Mouse (Mus musculus): ENCODE measurements around the gene Prkca.

DNA sequence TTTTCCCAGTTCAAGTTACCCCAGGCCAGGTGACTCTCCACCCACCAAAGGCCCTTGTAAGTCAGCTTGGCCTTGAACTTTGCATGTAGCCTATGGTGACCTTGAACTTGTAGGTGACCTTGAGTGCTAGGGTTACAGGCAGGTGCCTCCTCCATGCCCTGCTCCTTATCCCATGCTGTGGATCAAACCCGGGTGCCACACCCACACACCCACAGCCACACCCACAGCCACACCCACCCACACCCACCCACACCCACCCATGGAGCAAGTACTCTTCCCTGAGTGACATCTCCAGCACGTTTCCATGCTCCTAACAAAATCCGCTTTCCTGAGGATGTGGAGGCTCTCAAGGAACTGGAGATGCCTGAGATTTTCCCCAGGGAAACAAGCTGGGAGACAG is 344.8 kb downstream of the Prkca start:
- TF ChIP-seq CTCF (IDR thresholded peaks at IDR 0.05; ENCODE audit: low read depth, low read length) (no peak), POLR2A (IDR thresholded peaks at IDR 0.05; ENCODE audit: insufficient read depth, low read length) (no peak), EP300 (IDR thresholded peaks at IDR 0.05; ENCODE audit: insufficient read depth, low read depth, low read length) (no peak)
